Mouse (Mus musculus) erythroblast, embryonic 14.5 days (primary cell): Measurements from ENCODE around the gene Bco2.

ENCODE experiments used
- GATA1 ChIP-seq: IDR thresholded peaks from 2 replicates; pipeline ENCODE4 v1.6.1; 2012; ENCODE audit warnings: low read length, inconsistent platforms, mixed read lengths
- TAL1 ChIP-seq: IDR thresholded peaks from 3 replicates; pipeline ENCODE4 v1.6.1; 2012; ENCODE audit warnings: low read length, inconsistent platforms, mixed read lengths

DNA sequence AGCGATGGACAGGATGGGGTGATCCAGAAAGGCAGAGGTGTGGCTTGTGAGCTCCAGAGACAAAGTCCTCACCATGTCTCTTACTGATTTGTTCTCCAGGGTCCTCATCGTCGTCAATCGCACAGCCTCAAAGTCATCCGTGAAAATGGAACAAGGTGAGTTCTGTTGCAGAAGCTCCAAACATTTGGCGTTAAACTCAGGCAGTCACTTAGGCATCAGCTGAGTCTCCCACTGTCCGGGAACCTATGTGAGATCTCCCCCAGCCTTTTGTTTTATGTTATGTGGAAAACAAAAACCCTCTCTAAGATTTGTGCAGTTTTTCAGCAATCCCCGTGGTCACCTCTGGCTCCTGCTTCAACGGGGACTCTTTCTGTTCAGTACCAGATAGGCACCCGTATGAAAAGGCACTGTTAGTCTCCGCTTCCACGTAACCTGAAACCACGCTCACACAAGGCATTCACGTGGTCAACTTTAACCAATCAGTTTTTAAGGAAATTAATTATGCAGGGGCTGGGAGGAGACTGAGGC, 53.9 kb downstream of the Bco2 start:
- no peak for TF ChIP-seq GATA1
- no peak for TF ChIP-seq TAL1
